Mouse (Mus musculus) thymus, postnatal 14 days (tissue): ENCODE data around the gene Rad9b.
A peak's percentile ranks its signal among the peaks of the same experiment; 100 is the strongest.

Experiments
- DNase-seq: peaks from one replicate; pipeline ENCODE4 v3.0.0; 2021

Rad9b gene

GRCm38 (mm10) chr5:122280827-122281462, 73.1 kb downstream of the Rad9b start:
- no peak for DNase-seq

- no peak for DNase-seq
Measured at GRCm38 (mm10) chr5:122280422-122280826, 73.6 kb downstream of the Rad9b start.

GRCm38 (mm10) chr5:122279799-122280421, 74.1 kb downstream of the Rad9b start:
- no peak for DNase-seq

GRCm38 (mm10) chr5:122278946-122279345, 75.1 kb downstream of the Rad9b start:
- no peak for DNase-seq

GRCm38 (mm10) chr5:122274785-122275184, 79.2 kb downstream of the Rad9b start:
- DNase-seq, result peak; percentile 91
